Mouse (Mus musculus): ENCODE measurements at regions not wholly inside any gene's neighbourhood (a gene's known extent, or its start where the extent isn't known, plus 50 kb on each side); places are given as distances from the start of the nearest gene placed in this dataset.

GRCm38 (mm10) chr2:114993419-114993818 lies 338.7 kb upstream of the Dph6 start:
- H3K4me1 ChIP-seq (ENCODE audit: insufficient read depth, low read depth, low read length) = no peaks in the 10 kb centered on the region

GRCm38 (mm10) chr2:114993882-114994281 lies 339.1 kb upstream of the Dph6 start:
- no peak for DNase-seq (ENCODE audit: low spot score)
- H3K9me3 ChIP-seq (replicated peaks) = no peaks in the 10 kb centered on the region
- TF ChIP-seq GATA1 (IDR thresholded peaks at IDR 0.05; ENCODE audit: borderline replicate concordance, low read length) (no peak), TAL1 (conservative IDR thresholded peaks at IDR 0.05; ENCODE audit: low read depth, low read length) (no peak), CTCF (IDR thresholded peaks at IDR 0.05; ENCODE audit: low read depth, low read length) (no peak), GATA2 (IDR thresholded peaks at IDR 0.05; ENCODE audit: borderline replicate concordance, low read depth, low read length) (no peak), POLR2AphosphoS5 (IDR thresholded peaks at IDR 0.05; ENCODE audit: insufficient replicate concordance, low read depth, low read length) (no peak)
- no peaks in the 10 kb centered on the region for H3K4me1 ChIP-seq (ENCODE audit: insufficient read depth, low read depth, low read length)
- H3K27me3 ChIP-seq (ENCODE audit: insufficient read depth, low read length) = no peaks in the 10 kb centered on the region
- H3K36me3 ChIP-seq (replicated peaks) = no peaks in the 10 kb centered on the region
- ATAC-seq (ENCODE audit: extremely low read depth, insufficient number of reproducible peaks, low FRiP score, poor library complexity, severe bottlenecking) = no peak
- no peak overlapping the region for H3K4me3 ChIP-seq (ENCODE audit: low read depth, low read length)

More at GRCm38 (mm10) chr2:114993419-114993818, 338.7 kb upstream of the Dph6 start:
- TF ChIP-seq POLR2AphosphoS5 (IDR thresholded peaks at IDR 0.05; ENCODE audit: insufficient replicate concordance, low read depth, low read length) = no peak
- TF ChIP-seq GATA2 (IDR thresholded peaks at IDR 0.05; ENCODE audit: borderline replicate concordance, low read depth, low read length) = no peak
- TF ChIP-seq GATA1 (IDR thresholded peaks at IDR 0.05; ENCODE audit: borderline replicate concordance, low read length) = no peak
- no peak for TF ChIP-seq CTCF (IDR thresholded peaks at IDR 0.05; ENCODE audit: low read depth, low read length)
- TF ChIP-seq TAL1 (conservative IDR thresholded peaks at IDR 0.05; ENCODE audit: low read depth, low read length) = no peak
- Histone ChIP-seq H3K27me3 (ENCODE audit: insufficient read depth, low read length) (no peaks in the 10 kb centered on the region), H3K9me3 (replicated peaks) (no peaks in the 10 kb centered on the region), H3K36me3 (replicated peaks) (no peaks in the 10 kb centered on the region), H3K4me3 (ENCODE audit: low read depth, low read length) (no peak overlapping the region)
- DNase-seq (ENCODE audit: low spot score) (no peak), ATAC-seq (ENCODE audit: extremely low read depth, insufficient number of reproducible peaks, low FRiP score, poor library complexity, severe bottlenecking) (no peak)

GRCm38 (mm10) chr2:114994691-114995347 lies 340.1 kb upstream of the Dph6 start:
- ATAC-seq (ENCODE audit: extremely low read depth, insufficient number of reproducible peaks, low FRiP score, poor library complexity, severe bottlenecking) = no peak
- TF ChIP-seq CTCF (IDR thresholded peaks at IDR 0.05; ENCODE audit: low read depth, low read length) (no peak), GATA1 (IDR thresholded peaks at IDR 0.05; ENCODE audit: borderline replicate concordance, low read length) (no peak), POLR2AphosphoS5 (IDR thresholded peaks at IDR 0.05; ENCODE audit: insufficient replicate concordance, low read depth, low read length) (no peak), GATA2 (IDR thresholded peaks at IDR 0.05; ENCODE audit: borderline replicate concordance, low read depth, low read length) (no peak), TAL1 (conservative IDR thresholded peaks at IDR 0.05; ENCODE audit: low read depth, low read length) (no peak)
- Histone ChIP-seq H3K9me3 (replicated peaks) (no peaks in the 10 kb centered on the region), H3K36me3 (replicated peaks) (no peaks in the 10 kb centered on the region), H3K4me1 (ENCODE audit: insufficient read depth, low read depth, low read length) (no peaks in the 10 kb centered on the region), H3K4me3 (ENCODE audit: low read depth, low read length) (no peak overlapping the region), H3K27me3 (ENCODE audit: insufficient read depth, low read length) (no peaks in the 10 kb centered on the region)
- no peak for DNase-seq (ENCODE audit: low spot score)

- H3K9me3 ChIP-seq (replicated peaks) = no peaks in the 10 kb centered on the region
- no peaks in the 10 kb centered on the region for H3K36me3 ChIP-seq (replicated peaks)
- ATAC-seq (ENCODE audit: extremely low read depth, insufficient number of reproducible peaks, low FRiP score, poor library complexity, severe bottlenecking) (no peak), DNase-seq (ENCODE audit: low spot score) (no peak)
- TF ChIP-seq CTCF (IDR thresholded peaks at IDR 0.05; ENCODE audit: low read depth, low read length) (no peak), GATA1 (IDR thresholded peaks at IDR 0.05; ENCODE audit: borderline replicate concordance, low read length) (no peak), TAL1 (conservative IDR thresholded peaks at IDR 0.05; ENCODE audit: low read depth, low read length) (no peak), POLR2AphosphoS5 (IDR thresholded peaks at IDR 0.05; ENCODE audit: insufficient replicate concordance, low read depth, low read length) (no peak), GATA2 (IDR thresholded peaks at IDR 0.05; ENCODE audit: borderline replicate concordance, low read depth, low read length) (no peak)
- no peaks in the 10 kb centered on the region for H3K4me1 ChIP-seq (ENCODE audit: insufficient read depth, low read depth, low read length)
- no peak overlapping the region for H3K4me3 ChIP-seq (ENCODE audit: low read depth, low read length)
- no peaks in the 10 kb centered on the region for H3K27me3 ChIP-seq (ENCODE audit: insufficient read depth, low read length)
These were observed 359.2 kb upstream of the Dph6 start for GRCm38 (mm10) chr2:115013916-115014315.

- H3K9me3 ChIP-seq (replicated peaks) = no peaks in the 10 kb centered on the region
- H3K4me3 ChIP-seq (ENCODE audit: low read depth, low read length) = no peak overlapping the region
- H3K27me3 ChIP-seq (ENCODE audit: insufficient read depth, low read length) = no peaks in the 10 kb centered on the region
- H3K36me3 ChIP-seq (replicated peaks) = no peaks in the 10 kb centered on the region
- DNase-seq (ENCODE audit: low spot score) (no peak), ATAC-seq (ENCODE audit: extremely low read depth, insufficient number of reproducible peaks, low FRiP score, poor library complexity, severe bottlenecking) (peak; percentile 81)
- TF ChIP-seq GATA1 (IDR thresholded peaks at IDR 0.05; ENCODE audit: borderline replicate concordance, low read length) (no peak), CTCF (IDR thresholded peaks at IDR 0.05; ENCODE audit: low read depth, low read length) (no peak), POLR2AphosphoS5 (IDR thresholded peaks at IDR 0.05; ENCODE audit: insufficient replicate concordance, low read depth, low read length) (no peak), GATA2 (IDR thresholded peaks at IDR 0.05; ENCODE audit: borderline replicate concordance, low read depth, low read length) (no peak), TAL1 (conservative IDR thresholded peaks at IDR 0.05; ENCODE audit: low read depth, low read length) (no peak)
- H3K4me1 ChIP-seq (ENCODE audit: insufficient read depth, low read depth, low read length) = peaks cover 11% of the 10 kb centered on the region; the same call in 1 of the 2 replicates
These were observed 372.0 kb upstream of the Dph6 start for GRCm38 (mm10) chr2:115026777-115027176.

GRCm38 (mm10) chr2:115031134-115031533 lies 376.4 kb upstream of the Dph6 start:
- Histone ChIP-seq H3K4me3 (ENCODE audit: low read depth, low read length) (no peak overlapping the region), H3K36me3 (replicated peaks) (no peaks in the 10 kb centered on the region), H3K4me1 (ENCODE audit: insufficient read depth, low read depth, low read length) (peaks cover 9% of the 10 kb centered on the region; the same call in 1 of the 2 replicates), H3K27me3 (ENCODE audit: insufficient read depth, low read length) (no peaks in the 10 kb centered on the region), H3K9me3 (replicated peaks) (no peaks in the 10 kb centered on the region)
- TF ChIP-seq GATA1 (IDR thresholded peaks at IDR 0.05; ENCODE audit: borderline replicate concordance, low read length) (no peak), CTCF (IDR thresholded peaks at IDR 0.05; ENCODE audit: low read depth, low read length) (no peak), GATA2 (IDR thresholded peaks at IDR 0.05; ENCODE audit: borderline replicate concordance, low read depth, low read length) (no peak), TAL1 (conservative IDR thresholded peaks at IDR 0.05; ENCODE audit: low read depth, low read length) (no peak), POLR2AphosphoS5 (IDR thresholded peaks at IDR 0.05; ENCODE audit: insufficient replicate concordance, low read depth, low read length) (no peak)
- no peak for ATAC-seq (ENCODE audit: extremely low read depth, insufficient number of reproducible peaks, low FRiP score, poor library complexity, severe bottlenecking)
- no peak for DNase-seq (ENCODE audit: low spot score)
